Mouse (Mus musculus): ENCODE results near the gene Sumf1.
A peak's percentile ranks its signal among the peaks of the same experiment; 100 is the strongest.

Sumf1 gene

GRCm38 (mm10) chr6:108206145-108206544, 20.8 kb upstream of the Sumf1 start:
- DNase-seq, result no peak

GRCm38 (mm10) chr6:108204322-108204721, 18.9 kb upstream of the Sumf1 start:
- no peak for DNase-seq

- no peak for DNase-seq
These were observed 12.9 kb upstream of the Sumf1 start for GRCm38 (mm10) chr6:108198286-108198685.

DNA sequence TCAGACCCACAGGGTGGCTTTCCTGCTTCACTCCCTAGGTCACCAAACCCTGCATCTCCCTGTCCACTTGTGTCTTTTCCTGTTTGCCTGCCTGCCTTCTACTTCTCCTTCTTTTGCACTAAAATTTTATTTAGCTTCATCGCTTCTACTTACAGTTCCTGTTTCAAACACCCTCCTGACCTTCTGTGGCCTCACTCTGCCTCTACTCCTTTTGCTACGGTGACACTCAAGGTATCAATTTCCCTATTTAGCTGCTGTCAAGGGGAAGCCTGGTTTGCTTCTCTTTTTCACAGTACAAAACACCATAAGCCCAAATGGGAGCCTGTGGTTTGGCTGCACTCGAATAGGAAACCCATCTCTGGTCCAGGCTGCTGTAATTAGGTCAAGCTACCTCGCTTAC, 11.7 kb upstream of the Sumf1 start:
- no peak for DNase-seq

GRCm38 (mm10) chr6:108196665-108197064, 11.3 kb upstream of the Sumf1 start:
- no peak for DNase-seq

GRCm38 (mm10) chr6:108192632-108193031, 7.2 kb upstream of the Sumf1 start:
- DNase-seq, result no peak

DNA sequence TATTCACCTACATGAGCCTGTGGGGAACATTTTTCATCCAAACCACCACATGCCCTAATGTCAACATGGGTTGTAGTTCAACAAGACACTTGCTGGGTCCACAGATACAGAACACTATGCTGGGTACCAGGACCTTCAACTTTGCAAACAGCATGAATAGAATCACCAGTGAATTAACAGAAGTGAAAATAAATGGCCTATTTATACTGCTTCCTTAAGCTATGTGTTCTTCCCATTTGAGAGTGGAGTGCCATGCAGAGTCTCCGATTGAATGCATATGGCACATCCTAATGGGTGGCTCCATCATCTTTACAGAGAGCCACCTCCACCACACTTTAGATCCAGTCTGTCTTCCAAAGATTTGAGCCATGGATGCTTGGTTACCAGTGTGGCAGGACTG, 5.3 kb upstream of the Sumf1 start:
- DNase-seq, result no peak

GRCm38 (mm10) chr6:108185685-108186009, 265 bp upstream of the Sumf1 start:
- DNase-seq, result no peak

GRCm38 (mm10) chr6:108179087-108179486, 6.3 kb downstream of the Sumf1 start:
- no peak for DNase-seq

GRCm38 (mm10) chr6:108174181-108174580, 11.2 kb downstream of the Sumf1 start:
- peak; percentile 26 for DNase-seq

DNA sequence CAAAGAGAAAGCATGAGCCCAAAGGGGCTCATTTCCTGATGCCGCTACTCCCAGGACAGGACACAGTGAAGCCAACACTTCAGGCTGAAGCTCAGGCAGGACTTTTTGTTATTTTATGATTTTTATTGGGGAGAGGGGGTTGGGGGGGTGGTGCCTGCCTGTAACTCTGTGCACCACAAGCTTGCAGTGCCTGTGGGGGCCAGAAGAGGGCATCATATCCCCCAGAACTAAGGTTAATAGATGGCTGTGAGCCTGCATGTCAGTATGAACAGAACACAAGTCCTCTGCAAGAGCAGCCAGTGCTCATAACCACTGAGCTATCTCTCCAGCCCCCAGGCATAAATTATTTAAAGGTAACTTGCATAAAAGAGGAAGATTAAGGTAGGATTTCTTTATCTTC, 13.2 kb downstream of the Sumf1 start:
- DNase-seq, result no peak

GRCm38 (mm10) chr6:108169466-108169865, 15.9 kb downstream of the Sumf1 start:
- no peak for DNase-seq

DNA sequence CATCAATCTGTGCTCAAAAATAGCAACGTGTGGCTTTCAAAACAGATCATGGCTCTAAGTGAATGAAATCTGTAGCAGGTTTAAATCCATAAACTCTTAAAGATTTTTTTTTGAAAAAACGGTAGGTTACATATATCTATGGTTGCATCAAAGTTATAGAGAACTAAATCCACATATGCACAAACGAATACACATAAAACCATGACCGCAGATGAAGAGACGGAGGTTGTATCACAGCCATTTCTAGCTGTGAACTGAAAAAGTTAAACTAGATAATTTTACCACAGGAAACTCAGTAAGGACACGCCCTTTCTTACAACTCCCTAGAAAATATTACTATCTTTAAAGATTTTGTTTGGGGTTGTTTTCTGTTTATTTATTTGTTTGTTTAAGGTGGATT, 16.7 kb downstream of the Sumf1 start:
- no peak for DNase-seq

GRCm38 (mm10) chr6:108167946-108168680, 17.3 kb downstream of the Sumf1 start:
- DNase-seq, result no peak

GRCm38 (mm10) chr6:108165598-108165997, 19.8 kb downstream of the Sumf1 start:
- DNase-seq, result no peak

GRCm38 (mm10) chr6:108164935-108165334, 20.4 kb downstream of the Sumf1 start:
- no peak for DNase-seq

- no peak for DNase-seq
These were observed 24.8 kb downstream of the Sumf1 start for GRCm38 (mm10) chr6:108160608-108161007.

DNA sequence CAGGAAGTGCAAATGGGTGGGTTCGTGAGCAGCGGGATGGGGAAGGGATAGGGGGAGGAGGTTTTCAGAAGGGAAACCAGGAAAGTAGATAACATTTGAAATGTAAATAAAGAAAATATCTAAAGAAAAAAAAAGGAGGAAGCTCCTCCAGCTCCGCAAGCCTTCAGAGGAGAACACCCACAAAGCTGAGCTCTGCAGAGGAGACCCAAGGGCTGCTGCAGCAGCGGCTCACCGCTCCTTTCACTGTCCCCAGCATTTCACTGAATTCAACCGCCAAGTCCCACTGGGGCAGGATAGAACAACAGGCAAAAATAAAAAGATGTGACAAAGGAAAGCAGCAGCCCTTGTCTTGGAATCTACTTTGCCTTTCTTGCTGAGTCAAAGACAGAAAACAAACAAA, 28.5 kb downstream of the Sumf1 start:
- DNase-seq, result no peak

GRCm38 (mm10) chr6:108154243-108154642, 31.1 kb downstream of the Sumf1 start:
- no peak for DNase-seq

DNA sequence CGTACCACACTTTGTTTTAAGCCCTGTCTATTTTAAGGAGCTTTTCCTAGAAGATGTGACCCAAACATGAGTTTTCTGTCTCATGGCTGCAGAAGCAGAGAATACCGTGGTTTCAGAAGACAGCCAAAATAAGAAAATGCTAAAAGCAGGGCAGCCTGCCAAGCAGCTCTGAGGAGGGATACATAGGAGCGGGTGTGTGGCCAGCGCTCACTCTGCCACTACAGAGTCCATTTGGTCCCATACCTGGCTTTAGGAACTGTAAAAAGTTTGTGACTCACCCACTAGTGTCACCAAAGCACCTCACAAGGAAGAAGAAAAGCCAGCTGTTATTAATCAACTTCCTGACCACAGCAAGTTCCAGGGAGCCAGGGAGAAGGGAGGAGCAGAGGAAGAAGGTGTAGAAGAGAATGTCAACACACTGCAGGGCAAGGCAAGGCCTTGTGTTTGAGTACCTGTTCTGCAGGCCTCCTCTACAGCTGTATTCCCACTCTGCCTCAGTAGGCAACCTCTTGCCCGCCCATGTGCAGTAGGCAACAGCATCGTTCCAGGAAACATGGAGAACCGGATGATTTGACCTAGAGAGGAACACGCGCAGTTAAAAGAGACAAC, 32.6 kb downstream of the Sumf1 start:
- peak; percentile 54 for DNase-seq

DNA sequence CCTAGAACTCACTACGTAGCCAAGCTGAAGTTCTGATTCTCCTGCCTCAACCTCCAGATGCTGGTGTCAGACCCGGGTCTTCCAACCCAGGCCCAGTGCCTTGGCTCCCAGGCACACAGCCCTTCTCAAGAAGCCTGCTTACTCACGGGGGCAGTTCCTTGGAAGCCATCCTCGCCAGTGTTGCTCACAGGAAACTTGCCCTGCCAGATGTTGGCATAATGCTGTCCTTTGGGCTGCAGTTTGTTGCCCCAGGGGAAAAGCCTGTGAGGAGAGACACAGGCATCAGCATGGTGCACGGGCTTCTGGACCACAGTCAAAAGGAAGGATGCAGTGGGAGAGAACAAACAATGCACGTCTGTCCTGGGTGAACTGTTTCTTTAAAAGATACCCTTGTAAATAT, 33.3 kb downstream of the Sumf1 start:
- DNase-seq, result no peak

- no peak for DNase-seq
These were observed 36.1 kb downstream of the Sumf1 start for GRCm38 (mm10) chr6:108149235-108149634.

GRCm38 (mm10) chr6:108148435-108148834, 36.9 kb downstream of the Sumf1 start:
- DNase-seq, result no peak

DNA sequence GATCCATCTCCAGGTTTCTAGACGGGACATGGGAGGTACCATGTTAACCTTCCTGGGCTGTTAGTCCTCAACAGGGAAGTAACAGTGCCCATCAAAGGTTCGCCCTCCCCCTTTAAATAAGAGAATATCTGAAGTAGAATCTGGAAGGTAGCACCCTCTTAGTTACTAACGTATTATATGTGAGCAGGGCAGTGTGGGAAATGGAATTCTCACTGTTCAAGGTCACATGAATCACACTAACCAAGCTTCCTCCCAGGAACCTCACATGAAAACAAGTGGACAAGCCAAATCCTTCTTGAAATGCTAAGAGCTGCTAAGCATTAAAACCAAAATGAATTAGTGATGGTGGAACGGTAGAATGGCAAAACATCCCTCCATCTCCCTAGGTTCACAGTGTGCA, 38.7 kb downstream of the Sumf1 start:
- no peak for DNase-seq

All from right cerebral cortex, postnatal 14 days (tissue).